ENCODE assay signal across 8 mouse cellular contexts in genomic region chr4:129618031-129618430, GRCm38 (mm10). TPM values are rescaled to one million over a fixed set of nuclear protein-coding genes. Genes with fewer than 3 reads are reported as not detected.
DNase-seq lines count a peak whose midpoint lies in the region; ATAC-seq and TF ChIP-seq lines count a peak whose summit lies in the region.

No protein-coding gene starts in this region.

- no peaks in the 10 kb centered on the region for H3K9me3 ChIP-seq in heart, embryonic 14.5 days (ENCODE audit: control insufficient read depth, low read length)
- H3K9me3 ChIP-seq in hindbrain, embryonic 11.5 days (ENCODE audit: control insufficient read depth, low read length) = no peaks in the 10 kb centered on the region
- no peaks in the 10 kb centered on the region for H3K9me3 ChIP-seq in midbrain, embryonic 11.5 days (ENCODE audit: control insufficient read depth, low read length)

- peak overlapping the region in 1 of 2 experiments; percentile 82; a peak in 1 of 4 replicates for H3K27ac ChIP-seq in heart, embryonic 14.5 days (replicated peaks in 1 of 2; ENCODE audit: control insufficient read depth in 1 of 2, insufficient read depth in 1 of 2, low read depth in 2 of 2, low read length in 2 of 2)
- H3K27ac ChIP-seq in bone marrow macrophage, adult 2 months (ENCODE audit: insufficient read depth, low read depth, low read length) = no peak overlapping the region
- no peak overlapping the region for H3K27ac ChIP-seq in hindbrain, embryonic 11.5 days (ENCODE audit: low read depth, low read length)
- H3K27ac ChIP-seq in midbrain, embryonic 11.5 days (ENCODE audit: low read depth, low read length) = no peak overlapping the region

- H3K36me3 ChIP-seq in heart, embryonic 14.5 days (ENCODE audit: control insufficient read depth, insufficient read depth, low read length) = peaks cover 27% of the 10 kb centered on the region
- peaks cover 2% of the 10 kb centered on the region; the same call in 1 of the 2 replicates for H3K36me3 ChIP-seq in hindbrain, embryonic 11.5 days (ENCODE audit: control insufficient read depth, insufficient read depth, low read length)
- H3K36me3 ChIP-seq in midbrain, embryonic 11.5 days (ENCODE audit: control insufficient read depth, insufficient read depth, low read length) = no peaks in the 10 kb centered on the region

- H3K27me3 ChIP-seq in heart, embryonic 14.5 days (ENCODE audit: control insufficient read depth, insufficient read depth, low read length) = no peaks in the 10 kb centered on the region
- H3K27me3 ChIP-seq in hindbrain, embryonic 11.5 days (ENCODE audit: control insufficient read depth, insufficient read depth, low read length) = no peaks in the 10 kb centered on the region
- no peaks in the 10 kb centered on the region for H3K27me3 ChIP-seq in midbrain, embryonic 11.5 days (ENCODE audit: control insufficient read depth, insufficient read depth, low read length)

- peak overlapping the region; percentile 66 to 71 for H3K4me3 ChIP-seq in heart, embryonic 14.5 days (ENCODE audit: control insufficient read depth in 1 of 2, insufficient read depth in 1 of 2, low read depth in 1 of 2, low read length in 2 of 2)
- H3K4me3 ChIP-seq in bone marrow macrophage, adult 2 months (ENCODE audit: insufficient read depth, low read length) = peak overlapping the region; percentile 84
- peak overlapping the region; percentile 54; the same call in 1 of the 2 replicates for H3K4me3 ChIP-seq in hindbrain, embryonic 11.5 days (ENCODE audit: low read depth, low read length)
- peak overlapping the region; percentile 47 for H3K4me3 ChIP-seq in midbrain, embryonic 11.5 days (ENCODE audit: low read depth, low read length)

- intact Hi-C loops in heart, postnatal 25 days (cut with DNase I) = no loop called here

- ATAC-seq in heart, embryonic 14.5 days (ENCODE audit: insufficient number of reproducible peaks, insufficient read depth, low FRiP score, low read depth) = no peak
- no peak for ATAC-seq in hindbrain, embryonic 11.5 days (ENCODE audit: low FRiP score)
- ATAC-seq in midbrain, embryonic 11.5 days (ENCODE audit: low FRiP score) = no peak
- no peak for ATAC-seq in CD4-positive, CD25-positive, alpha-beta regulatory T cell, adult 4 months

- H3K4me1 ChIP-seq in heart, embryonic 14.5 days (ENCODE audit: control insufficient read depth in 2 of 2, insufficient read depth in 2 of 2, low read length in 2 of 2) = peaks cover 16 to 24% of the 10 kb centered on the region in 2 experiments
- H3K4me1 ChIP-seq in bone marrow macrophage, adult 2 months (ENCODE audit: control insufficient read depth, insufficient read depth, low read length) = peaks cover 16% of the 10 kb centered on the region
- peaks cover 6% of the 10 kb centered on the region for H3K4me1 ChIP-seq in hindbrain, embryonic 11.5 days (replicated peaks; ENCODE audit: control insufficient read depth, insufficient read depth, low read length)
- peaks cover 14% of the 10 kb centered on the region for H3K4me1 ChIP-seq in midbrain, embryonic 11.5 days (ENCODE audit: control insufficient read depth, insufficient read depth, low read length)

- H3K4me2 ChIP-seq in heart, embryonic 14.5 days (ENCODE audit: low read length) = peak overlapping the region; percentile 94
- H3K4me2 ChIP-seq in hindbrain, embryonic 11.5 days (replicated peaks; ENCODE audit: low read depth, low read length) = peak overlapping the region; percentile 49
- H3K4me2 ChIP-seq in midbrain, embryonic 11.5 days = peak overlapping the region; percentile 62

- DNase-seq in heart, postnatal 25 days (ENCODE audit: low spot score) = no peak
- no peak for DNase-seq in hindbrain, embryonic 11.5 days (ENCODE audit: low spot score)
- DNase-seq in midbrain, embryonic 11.5 days (ENCODE audit: low spot score, missing footprints) = no peak
- no peak for DNase-seq in spleen, postnatal 36 days (ENCODE audit: low spot score in 2 of 2)
- no peak for DNase-seq in left cerebral cortex, adult 8-10 months (ENCODE audit: low spot score in 2 of 2)

- TF ChIP-seq POLR2A in bone marrow macrophage, adult 2 months (IDR thresholded peaks at IDR 0.05; ENCODE audit: borderline replicate concordance, low read depth, low read length) = no peak

- WGBS in heart, embryonic 14.5 days = 95% methylated on average over 5 of the region's 5 CpGs
- WGBS in hindbrain, embryonic 11.5 days = 93% methylated on average over 5 of the region's 5 CpGs
- 94% methylated on average over 5 of the region's 5 CpGs for WGBS in midbrain, embryonic 11.5 days

- H3K9ac ChIP-seq in heart, embryonic 14.5 days (ENCODE audit: low read length) = peak overlapping the region; percentile 86
- no peak overlapping the region; the same call in 1 of the 2 replicates for H3K9ac ChIP-seq in hindbrain, embryonic 11.5 days (ENCODE audit: low read depth, low read length)
- peak overlapping the region; percentile 67 for H3K9ac ChIP-seq in midbrain, embryonic 11.5 days (ENCODE audit: low read length)

- TF ChIP-seq CTCF in bone marrow macrophage, adult 2 months (IDR thresholded peaks at IDR 0.05; ENCODE audit: low read depth, low read length) = no peak

RNA-seq across cellular contexts. Expression of gene Iqcc, which starts 0.9 kb away (rescaled TPM):
- polyA plus RNA-seq in heart, embryonic 14.5 days (2014; fragmentation: Nextera tagmentation; extraction: Ambion mirVana) = 24.1 and 25.1 TPM in 2 replicates
- total RNA-seq in heart, postnatal 25 days (2021) = 10 to 100 TPM; 17.2 to 19.1 TPM
- 13.6 and 14.0 TPM in 2 replicates for polyA plus RNA-seq in bone marrow macrophage, adult 2 months (2012; ENCODE audit: insufficient read depth, insufficient read length, missing spikeins)
- 25.3 and 25.7 TPM in 2 replicates for polyA plus RNA-seq in hindbrain, embryonic 11.5 days (2014; fragmentation: Nextera tagmentation; extraction: Ambion mirVana)
- polyA plus RNA-seq in midbrain, embryonic 11.5 days (2014; fragmentation: Nextera tagmentation; extraction: Ambion mirVana) = 21.3 and 23.9 TPM in 2 replicates
- polyA plus RNA-seq in CD4-positive, CD25-positive, alpha-beta regulatory T cell, adult 4 months (2017; shearing (Covaris generic)) = 10 to 100 TPM; 48.4 to 68.7 TPM
- total RNA-seq in left cerebral cortex, adult 8-10 months (2022) = 10 to 100 TPM; 25.7 to 38.1 (median 32.2) TPM

RNA-seq across cellular contexts. Expression of gene Dcdc2b, which starts 4.0 kb away (rescaled TPM):
- 1.1 and 2.6 TPM in 2 replicates for polyA plus RNA-seq in heart, embryonic 14.5 days (2014; fragmentation: Nextera tagmentation; extraction: Ambion mirVana)
- 1 to 10 TPM in 1 of 2 experiments, under 1 TPM in 1; 0.61 to 1.5 TPM for total RNA-seq in heart, postnatal 25 days (2021)
- polyA plus RNA-seq in bone marrow macrophage, adult 2 months (2012; ENCODE audit: insufficient read depth, insufficient read length, missing spikeins) = 1.8 and 2.3 TPM in 2 replicates
- 1.6 and 2.7 TPM in 2 replicates for polyA plus RNA-seq in hindbrain, embryonic 11.5 days (2014; fragmentation: Nextera tagmentation; extraction: Ambion mirVana)
- 1.7 and 3.0 TPM in 2 replicates for polyA plus RNA-seq in midbrain, embryonic 11.5 days (2014; fragmentation: Nextera tagmentation; extraction: Ambion mirVana)
- 1 to 10 TPM; 3.9 to 7.0 TPM for polyA plus RNA-seq in CD4-positive, CD25-positive, alpha-beta regulatory T cell, adult 4 months (2017; shearing (Covaris generic))
- total RNA-seq in left cerebral cortex, adult 8-10 months (2022) = 1 to 10 TPM; 2.2 to 4.9 (median 3.9) TPM

RNA-seq across cellular contexts. Expression of gene Ccdc28b, which starts 5.7 kb away (rescaled TPM):
- polyA plus RNA-seq in heart, embryonic 14.5 days (2014; fragmentation: Nextera tagmentation; extraction: Ambion mirVana) = 49.8 and 53.3 TPM in 2 replicates
- total RNA-seq in heart, postnatal 25 days (2021) = 10 to 100 TPM; 25.3 to 28.5 TPM
- polyA plus RNA-seq in bone marrow macrophage, adult 2 months (2012; ENCODE audit: insufficient read depth, insufficient read length, missing spikeins) = 39.0 and 42.3 TPM in 2 replicates
- 77.7 and 79.6 TPM in 2 replicates for polyA plus RNA-seq in hindbrain, embryonic 11.5 days (2014; fragmentation: Nextera tagmentation; extraction: Ambion mirVana)
- 70.0 and 73.9 TPM in 2 replicates for polyA plus RNA-seq in midbrain, embryonic 11.5 days (2014; fragmentation: Nextera tagmentation; extraction: Ambion mirVana)
- 10 to 100 TPM; 28.6 to 39.5 TPM for polyA plus RNA-seq in CD4-positive, CD25-positive, alpha-beta regulatory T cell, adult 4 months (2017; shearing (Covaris generic))
- 10 to 100 TPM; 46.9 to 51.5 (median 49.4) TPM for total RNA-seq in left cerebral cortex, adult 8-10 months (2022)

RNA-seq across cellular contexts. Expression of gene Tmem234, which starts 17.6 kb away (rescaled TPM):
- 158 and 179 TPM in 2 replicates for polyA plus RNA-seq in heart, embryonic 14.5 days (2014; fragmentation: Nextera tagmentation; extraction: Ambion mirVana)
- total RNA-seq in heart, postnatal 25 days (2021) = 10 to 100 TPM; 38.5 to 42.3 TPM
- polyA plus RNA-seq in bone marrow macrophage, adult 2 months (2012; ENCODE audit: insufficient read depth, insufficient read length, missing spikeins) = 137 and 140 TPM in 2 replicates
- 177 and 195 TPM in 2 replicates for polyA plus RNA-seq in hindbrain, embryonic 11.5 days (2014; fragmentation: Nextera tagmentation; extraction: Ambion mirVana)
- 178 and 188 TPM in 2 replicates for polyA plus RNA-seq in midbrain, embryonic 11.5 days (2014; fragmentation: Nextera tagmentation; extraction: Ambion mirVana)
- polyA plus RNA-seq in CD4-positive, CD25-positive, alpha-beta regulatory T cell, adult 4 months (2017; shearing (Covaris generic)) = 100 to 1,000 TPM; 254 to 306 TPM
- 10 to 100 TPM; 86.5 to 90.9 (median 89.3) TPM for total RNA-seq in left cerebral cortex, adult 8-10 months (2022)

RNA-seq across cellular contexts. Expression of gene Eif3i, which starts 17.6 kb away (rescaled TPM):
- polyA plus RNA-seq in heart, embryonic 14.5 days (2014; fragmentation: Nextera tagmentation; extraction: Ambion mirVana) = 192 and 207 TPM in 2 replicates
- total RNA-seq in heart, postnatal 25 days (2021) = 100 to 1,000 TPM; 119 to 129 TPM
- polyA plus RNA-seq in bone marrow macrophage, adult 2 months (2012; ENCODE audit: insufficient read depth, insufficient read length, missing spikeins) = 105 and 119 TPM in 2 replicates
- polyA plus RNA-seq in hindbrain, embryonic 11.5 days (2014; fragmentation: Nextera tagmentation; extraction: Ambion mirVana) = 274 TPM in 2 replicates
- polyA plus RNA-seq in midbrain, embryonic 11.5 days (2014; fragmentation: Nextera tagmentation; extraction: Ambion mirVana) = 251 and 259 TPM in 2 replicates
- 100 to 1,000 TPM; 337 to 353 TPM for polyA plus RNA-seq in CD4-positive, CD25-positive, alpha-beta regulatory T cell, adult 4 months (2017; shearing (Covaris generic))
- total RNA-seq in left cerebral cortex, adult 8-10 months (2022) = 100 to 1,000 TPM; 120 to 131 (median 124) TPM
